Mouse (Mus musculus): ENCODE measurements at regions not wholly inside any gene's neighbourhood (a gene's known extent, or its start where the extent isn't known, plus 50 kb on each side); places are given as distances from the start of the nearest gene placed in this dataset.

GRCm38 (mm10) chr3:39375465-39375864 lies 488.7 kb downstream of the Fat4 start:
- no peak for DNase-seq (ENCODE audit: low read depth)

- no peak for DNase-seq (ENCODE audit: low read depth)
These were observed 501.8 kb downstream of the Fat4 start for GRCm38 (mm10) chr3:39388491-39388890.

GRCm38 (mm10) chr3:39390442-39390841 lies 503.7 kb downstream of the Fat4 start:
- DNase-seq (ENCODE audit: low read depth), result no peak

GRCm38 (mm10) chr3:39392053-39392452 lies 505.3 kb downstream of the Fat4 start:
- DNase-seq (ENCODE audit: low read depth), result peak; percentile 42

GRCm38 (mm10) chr3:39396672-39397071 lies 509.9 kb downstream of the Fat4 start:
- DNase-seq (ENCODE audit: low read depth), result no peak

- DNase-seq (ENCODE audit: low read depth), result no peak
These were observed 510.5 kb downstream of the Fat4 start for GRCm38 (mm10) chr3:39397255-39397654.

- DNase-seq (ENCODE audit: low read depth), result no peak
These were observed 510.9 kb downstream of the Fat4 start for GRCm38 (mm10) chr3:39397677-39398076.

- no peak for DNase-seq (ENCODE audit: low read depth)
These were observed 538.3 kb downstream of the Fat4 start for GRCm38 (mm10) chr3:39424778-39425642.

GRCm38 (mm10) chr3:39425643-39426016 lies 538.9 kb downstream of the Fat4 start:
- DNase-seq (ENCODE audit: low read depth), result no peak

GRCm38 (mm10) chr3:39443328-39443727 lies 556.6 kb downstream of the Fat4 start:
- no peak for DNase-seq (ENCODE audit: low read depth)

GRCm38 (mm10) chr3:39455650-39456049 lies 568.9 kb downstream of the Fat4 start:
- DNase-seq (ENCODE audit: low read depth), result no peak

- DNase-seq (ENCODE audit: low read depth), result peak; percentile 54
These were observed 573.6 kb downstream of the Fat4 start for GRCm38 (mm10) chr3:39460183-39460888.

- DNase-seq (ENCODE audit: low read depth), result no peak
These were observed 574.8 kb downstream of the Fat4 start for GRCm38 (mm10) chr3:39461561-39461960.

GRCm38 (mm10) chr3:39465811-39466210 lies 579.1 kb downstream of the Fat4 start:
- DNase-seq (ENCODE audit: low read depth), result no peak

- DNase-seq (ENCODE audit: low read depth), result no peak
These were observed 602.7 kb downstream of the Fat4 start for GRCm38 (mm10) chr3:39489392-39489791.

- no peak for DNase-seq (ENCODE audit: low read depth)
These were observed 607.6 kb downstream of the Fat4 start for GRCm38 (mm10) chr3:39494363-39494762.

- no peak for DNase-seq (ENCODE audit: low read depth)
These were observed 641.3 kb downstream of the Fat4 start for GRCm38 (mm10) chr3:39528087-39528486.

GRCm38 (mm10) chr3:39537515-39537914 lies 650.8 kb downstream of the Fat4 start:
- no peak for DNase-seq (ENCODE audit: low read depth)

GRCm38 (mm10) chr3:39540530-39541118 lies 653.9 kb downstream of the Fat4 start:
- no peak for DNase-seq (ENCODE audit: low read depth)

- no peak for DNase-seq (ENCODE audit: low read depth)
These were observed 672.8 kb downstream of the Fat4 start for GRCm38 (mm10) chr3:39559460-39560041.

- DNase-seq (ENCODE audit: low read depth), result no peak
These were observed 674.2 kb downstream of the Fat4 start for GRCm38 (mm10) chr3:39560951-39561350.

GRCm38 (mm10) chr3:39571444-39572237 lies 684.9 kb downstream of the Fat4 start:
- DNase-seq (ENCODE audit: low read depth), result no peak

Measured in NIH3T3 (cell line).